Mouse (Mus musculus) adrenal gland, postnatal 25 days (tissue): ENCODE results near the gene Zdhhc4. TPM values are rescaled to one million over a fixed set of nuclear protein-coding genes. Genes with fewer than 3 reads are reported as not detected.

Experiments used
- DNase-seq: peaks from one replicate; pipeline ENCODE4 v3.0.0; 2021; ENCODE audit warnings: mixed read lengths
- long read RNA-seq: library from polyadenylated mRNA; stranded (forward); transcript quantifications from one replicate; pipeline ENCODE4 v2.0.0, GENCODE M21; 2021
- total RNA-seq: library from RNA; stranded (reverse); gene quantifications from 2 replicates; pipeline ENCODE4 v1.2.3, GENCODE M21; 2021

The Zdhhc4 gene
- 58.7 and 66.5 TPM in 2 replicates for total RNA-seq
- long read RNA-seq, transcript Zdhhc4-201 (8 exons, 1,364 nt) = major isoform, 29 of 75 reads
- long read RNA-seq, partial matches to known transcripts = 8 of 75 reads
- long read RNA-seq, other reads (novel, unspliced or antisense) = 38 of 75 reads

- peak; percentile 94 for DNase-seq
Measured at GRCm38 (mm10) chr5:143328690-143329495, at the start of gene Zdhhc4. Zdhhc4 (minus strand) TSS chr5:143329256.

GRCm38 (mm10) chr5:143376156-143376555 lies 47.1 kb upstream of the Zdhhc4 start:
- DNase-seq = no peak

DNA sequence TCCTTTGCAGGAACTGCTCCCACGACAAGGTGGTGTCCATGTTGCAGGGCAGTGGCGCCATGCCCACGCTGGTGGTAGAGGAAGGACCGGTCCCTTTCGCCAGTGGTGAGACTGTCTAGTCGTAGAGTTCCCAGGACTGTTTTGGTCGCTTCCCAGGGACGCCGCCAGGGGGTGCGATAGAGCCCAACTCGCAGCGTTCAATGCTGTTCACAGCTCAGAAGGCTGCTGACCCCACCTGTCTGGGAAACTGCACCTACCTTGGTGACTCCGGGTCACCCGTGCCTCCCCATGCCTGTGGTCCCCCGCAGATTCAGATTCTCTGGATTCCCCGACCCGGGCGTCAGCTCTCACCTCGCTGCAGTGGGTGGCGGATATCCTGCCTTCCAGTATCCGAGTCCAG lies 46.2 kb upstream of the Zdhhc4 start:
- DNase-seq = peak; percentile 74

DNA sequence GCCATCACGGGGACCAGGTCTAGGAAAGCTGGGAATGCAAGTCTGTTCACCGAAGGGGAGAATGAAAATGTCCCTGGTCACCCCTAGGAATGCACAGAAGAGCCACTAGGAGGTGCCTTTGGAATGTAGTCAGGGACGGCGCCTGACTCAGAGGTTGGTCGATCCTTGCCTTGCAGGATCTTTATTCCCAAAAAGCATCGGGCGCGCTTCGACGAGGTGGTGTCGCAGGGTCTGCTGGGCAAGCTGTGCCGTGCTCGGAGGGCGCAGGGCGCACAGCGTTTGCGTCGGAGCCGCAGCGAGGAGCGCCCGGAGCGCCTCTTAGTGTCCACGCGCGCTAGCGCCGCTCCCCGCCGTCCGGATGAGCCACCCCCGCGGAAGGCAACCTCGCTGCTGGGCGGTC lies 43.8 kb upstream of the Zdhhc4 start:
- peak; percentile 39 for DNase-seq

GRCm38 (mm10) chr5:143371146-143371510 lies 42.1 kb upstream of the Zdhhc4 start:
- no peak for DNase-seq

DNA sequence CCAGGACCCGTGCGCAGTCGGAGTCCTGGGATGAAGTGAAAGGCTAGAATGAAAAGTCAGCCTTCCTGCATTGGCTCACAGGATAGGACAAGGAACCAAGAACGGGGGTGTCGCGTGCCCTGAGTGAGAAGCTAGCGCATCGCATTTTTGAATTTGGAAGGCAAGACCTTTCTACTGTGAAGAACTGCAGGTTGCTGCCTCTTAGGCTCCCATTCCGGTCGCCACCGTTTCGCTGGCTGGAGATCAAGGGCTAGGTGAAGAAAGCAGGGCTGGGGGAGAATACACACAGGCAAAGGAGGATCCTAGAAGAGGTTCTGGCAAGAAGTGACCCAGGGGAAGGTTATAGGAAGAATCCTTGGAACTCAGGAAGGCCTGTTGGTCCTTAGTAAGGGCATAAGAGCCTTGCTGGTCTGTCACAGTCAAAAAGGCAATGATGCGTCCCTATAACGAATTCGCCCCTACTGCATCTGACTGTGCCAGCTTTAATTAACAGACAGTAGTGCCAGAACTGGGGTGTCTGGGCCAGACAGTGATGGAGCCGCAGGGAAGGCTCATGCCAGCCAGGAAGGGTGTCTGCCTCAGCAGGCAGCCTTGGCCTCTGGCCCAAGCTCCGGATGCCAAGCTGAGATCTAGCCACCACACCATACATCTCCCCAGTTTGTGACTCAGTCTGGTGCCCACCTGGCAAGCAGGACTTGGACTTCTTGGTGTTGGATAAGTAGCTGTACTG lies 41.5 kb upstream of the Zdhhc4 start:
- DNase-seq = no peak

- DNase-seq = no peak
Measured at GRCm38 (mm10) chr5:143369611-143370255, 40.7 kb upstream of the Zdhhc4 start.

GRCm38 (mm10) chr5:143367931-143368330 lies 38.9 kb upstream of the Zdhhc4 start:
- DNase-seq = no peak

DNA sequence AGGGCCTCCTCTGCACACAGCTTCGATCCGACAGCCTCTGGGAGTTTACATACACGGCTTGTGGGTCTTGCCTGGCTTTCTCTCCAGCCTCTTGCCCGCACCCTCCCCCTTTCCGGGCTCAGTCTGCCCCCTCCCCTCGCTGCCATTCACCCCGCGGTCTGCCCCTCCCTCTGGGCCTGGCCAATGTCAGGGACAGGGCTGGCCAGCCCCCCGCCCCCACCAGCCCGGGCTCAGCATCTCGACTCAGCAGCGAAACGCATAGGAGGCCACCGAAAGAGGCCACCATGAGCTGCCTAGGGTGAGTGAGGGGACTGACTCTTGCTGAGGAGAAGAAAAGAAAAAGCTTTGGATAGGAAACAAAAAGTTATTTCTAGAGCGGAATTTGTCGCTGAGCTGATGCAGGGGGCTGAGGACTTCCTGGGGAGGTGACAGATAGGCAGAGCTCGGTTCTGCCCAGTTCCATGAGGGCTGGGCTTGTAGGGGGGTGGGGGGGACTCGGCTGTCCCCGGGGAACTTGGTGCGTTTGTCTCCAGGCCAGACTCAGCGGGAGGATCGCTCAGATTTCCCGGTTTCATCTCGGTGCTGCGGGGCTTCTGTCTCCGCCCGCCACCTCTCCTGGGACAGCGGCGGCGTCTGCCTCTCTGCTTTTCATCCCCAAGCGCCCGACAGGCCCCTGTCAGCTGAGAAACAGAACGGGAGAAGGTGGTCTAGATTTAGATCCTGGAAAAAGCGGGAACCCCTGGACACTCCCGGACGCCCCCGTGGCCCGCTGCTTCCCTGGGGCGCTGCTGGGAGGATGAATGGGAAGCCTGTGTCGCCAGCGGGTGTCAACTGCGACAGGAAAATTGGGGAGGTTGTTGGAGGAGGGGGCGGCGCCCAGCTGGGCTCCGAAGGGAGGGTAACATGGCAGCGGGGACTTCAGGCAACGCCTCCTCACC lies 34.9 kb upstream of the Zdhhc4 start:
- DNase-seq = no peak

DNA sequence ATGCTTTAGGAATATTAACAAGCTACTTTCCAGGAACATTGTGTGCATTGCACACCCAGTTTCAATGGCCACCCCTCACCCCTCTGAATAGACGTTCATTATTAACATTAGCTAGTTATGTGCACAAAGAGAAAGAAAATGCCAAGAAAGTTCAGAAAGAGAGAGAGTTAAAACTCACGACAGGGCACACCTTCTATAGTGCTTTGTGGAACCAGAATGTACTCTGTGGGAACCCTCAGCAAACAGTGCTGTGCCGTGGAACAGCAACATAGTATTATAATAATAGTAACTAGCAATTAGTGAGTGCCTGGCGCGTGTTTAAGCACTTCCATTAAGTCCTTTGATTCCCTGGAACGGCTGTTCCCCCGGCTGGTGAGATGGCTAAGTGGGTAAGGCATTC lies 32.4 kb upstream of the Zdhhc4 start:
- DNase-seq = no peak

DNA sequence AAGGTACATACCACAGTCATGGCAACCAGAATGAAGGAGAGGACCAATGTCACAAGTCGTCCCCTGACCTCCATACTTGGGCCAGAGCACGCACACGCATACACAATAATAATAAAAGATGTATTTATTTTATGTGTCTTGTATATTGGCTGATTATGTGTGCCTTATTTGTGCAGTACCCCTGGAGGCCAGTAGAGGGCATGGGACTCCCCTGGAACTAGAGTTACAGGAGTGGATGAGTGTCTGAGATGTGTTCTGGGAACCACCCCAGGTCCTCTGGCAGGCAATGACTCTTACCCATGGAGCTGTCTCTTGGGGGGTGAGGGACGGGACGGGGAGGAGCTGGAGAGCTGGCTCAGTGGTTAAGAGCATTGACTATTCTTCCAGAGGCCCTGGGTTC lies 30.9 kb upstream of the Zdhhc4 start:
- DNase-seq = no peak

DNA sequence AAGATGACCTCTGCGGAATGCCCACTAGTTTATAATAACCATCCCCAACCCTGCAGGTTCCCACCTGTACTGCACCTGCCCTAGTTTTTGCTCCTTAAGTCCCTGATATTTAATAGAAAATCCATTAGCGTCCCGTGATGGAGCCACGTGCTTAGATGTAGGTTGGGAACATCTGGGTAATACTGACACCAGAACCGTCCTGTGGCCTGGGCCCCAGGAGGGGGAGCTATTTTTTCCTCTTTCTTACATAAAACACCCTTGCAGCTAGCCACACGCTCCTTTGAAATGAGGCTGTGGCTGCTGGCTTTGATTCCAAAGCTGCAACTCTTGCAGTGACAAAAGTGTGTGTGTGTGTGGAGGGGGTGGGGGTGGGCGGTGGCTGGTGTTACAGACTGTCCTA lies 30.2 kb upstream of the Zdhhc4 start:
- no peak for DNase-seq

- no peak for DNase-seq
Measured at GRCm38 (mm10) chr5:143357564-143357963, 28.5 kb upstream of the Zdhhc4 start.

- no peak for DNase-seq
Measured at GRCm38 (mm10) chr5:143356686-143357388, 27.8 kb upstream of the Zdhhc4 start, which contains the start of gene Grid2ip. Grid2ip (plus strand) TSS chr5:143357338.

DNA sequence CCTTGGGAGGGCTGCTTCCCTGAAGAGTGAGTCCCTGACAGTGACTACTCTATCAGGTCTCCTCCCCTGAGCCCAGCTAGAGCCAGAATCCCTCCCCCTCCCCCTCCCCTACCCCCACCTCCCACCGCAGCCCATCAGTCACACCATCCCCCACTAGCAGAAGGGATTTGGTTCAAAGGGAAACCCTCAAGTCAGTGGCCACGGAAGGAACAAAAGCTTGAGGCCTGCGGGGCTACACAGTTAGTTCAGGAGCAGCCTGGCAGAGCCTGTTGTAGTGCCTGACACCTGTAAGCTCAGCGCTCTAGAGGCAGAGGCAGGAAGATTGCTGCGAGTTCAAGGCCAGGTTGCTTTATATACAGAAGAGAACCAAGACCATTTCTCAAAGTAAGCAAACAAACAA lies 27.0 kb upstream of the Zdhhc4 start:
- no peak for DNase-seq

DNA sequence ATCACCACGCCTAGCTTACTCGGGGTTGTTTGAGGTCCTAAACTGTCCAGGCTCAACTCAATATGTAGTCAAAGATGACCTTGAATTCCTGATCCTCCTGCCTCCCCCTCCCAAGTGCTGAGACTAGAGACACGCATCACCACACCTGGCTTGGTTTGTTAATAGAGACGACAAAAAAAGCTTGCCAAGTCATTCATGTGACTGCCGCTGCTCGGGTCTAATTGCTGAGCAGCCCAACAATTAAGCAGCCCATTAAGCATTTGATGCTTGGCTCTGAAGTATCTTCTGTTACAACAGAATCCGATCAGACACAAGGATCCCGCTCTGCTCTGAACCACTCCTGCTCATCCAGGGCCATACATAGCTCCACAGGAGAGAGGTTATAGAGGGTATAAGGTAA lies 17.3 kb upstream of the Zdhhc4 start:
- no peak for DNase-seq

- DNase-seq = no peak
Measured at GRCm38 (mm10) chr5:143339603-143340002, 10.5 kb upstream of the Zdhhc4 start.

- no peak for DNase-seq
Measured at GRCm38 (mm10) chr5:143336559-143336958, 7.5 kb upstream of the Zdhhc4 start.

- DNase-seq = no peak
Measured at GRCm38 (mm10) chr5:143335089-143335460, 6.0 kb upstream of the Zdhhc4 start.

- no peak for DNase-seq
Measured at GRCm38 (mm10) chr5:143334418-143335088, 5.5 kb upstream of the Zdhhc4 start.

- peak; percentile 72 for DNase-seq
Measured at GRCm38 (mm10) chr5:143333872-143334271, 4.8 kb upstream of the Zdhhc4 start.
